Mouse (Mus musculus): ENCODE data around the gene Cracr2a. TPM values are rescaled to one million over a fixed set of nuclear protein-coding genes. Genes with fewer than 3 reads are reported as not detected.
A peak's percentile ranks its signal among the peaks of the same experiment; 100 is the strongest.

Gene Cracr2a
- polyA plus RNA-seq, 1 experiment, result 0.01 TPM

DNA sequence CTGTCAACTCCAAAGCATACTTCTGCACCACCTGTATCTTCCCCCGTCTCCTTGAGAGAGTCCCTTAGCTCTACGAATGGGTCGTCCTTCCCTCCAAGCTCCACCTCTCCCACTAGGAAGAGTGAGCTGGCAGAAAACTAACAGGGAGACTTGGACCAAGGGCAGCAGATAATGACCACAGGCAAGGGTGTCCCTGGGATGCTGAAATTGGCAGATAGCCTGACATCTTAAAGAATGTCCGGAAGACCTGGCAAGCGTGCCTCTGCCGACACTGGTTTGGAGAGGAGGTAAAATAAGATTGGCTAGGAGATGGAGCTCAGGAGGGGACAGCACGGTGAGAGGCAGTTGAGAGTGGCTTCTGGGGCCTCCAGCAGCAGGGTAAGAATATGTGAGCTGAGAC, 17.2 kb downstream of the Cracr2a start:
- no peaks in the 10 kb centered on the region for H3K79me2 ChIP-seq (ENCODE audit: control insufficient read depth, insufficient read depth)
- H3K36me3 ChIP-seq (ENCODE audit: control insufficient read depth, insufficient read depth), result no peaks in the 10 kb centered on the region
- no peak overlapping the region for H3K4me3 ChIP-seq (ENCODE audit: insufficient read depth, poor library complexity, severe bottlenecking)
- TF ChIP-seq MYOG (IDR thresholded peaks at IDR 0.05; ENCODE audit: control insufficient read depth, extremely low read depth, insufficient read length) (no peak), USF1 (IDR thresholded peaks at IDR 0.05; ENCODE audit: low read depth) (no peak), CEBPB (IDR thresholded peaks at IDR 0.05; ENCODE audit: low read depth) (no peak)
- H3K27me3 ChIP-seq (ENCODE audit: control insufficient read depth, insufficient read depth, insufficient read length), result peaks cover 7% of the 10 kb centered on the region
- H3K79me3 ChIP-seq (ENCODE audit: low read depth), result no peaks in the 10 kb centered on the region
- H3ac ChIP-seq (ENCODE audit: control insufficient read depth, insufficient read length, low read depth), result no peak overlapping the region

DNA sequence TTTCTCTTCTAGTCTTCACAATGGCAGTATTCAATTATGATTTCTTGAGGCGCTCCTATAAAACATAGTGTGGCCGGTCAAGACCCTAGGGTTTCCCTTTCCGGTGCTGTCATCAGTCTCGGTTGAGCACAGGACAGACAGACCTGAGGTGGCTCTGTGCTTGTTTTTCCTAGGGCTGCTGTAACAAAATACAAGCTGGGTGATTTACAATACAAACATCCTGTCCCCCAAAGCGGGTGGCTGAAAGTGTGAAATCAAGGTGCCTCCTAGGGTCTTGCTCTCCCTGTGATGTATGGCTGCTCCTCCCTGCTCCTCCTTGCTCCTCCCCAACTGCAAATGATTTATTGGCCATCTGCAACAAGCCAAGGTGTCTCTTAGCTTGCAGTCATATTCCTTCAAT, 17.7 kb downstream of the Cracr2a start:
- H3K79me2 ChIP-seq (ENCODE audit: control insufficient read depth, insufficient read depth), result no peaks in the 10 kb centered on the region
- no peaks in the 10 kb centered on the region for H3K79me3 ChIP-seq (ENCODE audit: low read depth)
- no peaks in the 10 kb centered on the region for H3K36me3 ChIP-seq (ENCODE audit: control insufficient read depth, insufficient read depth)
- peaks cover 7% of the 10 kb centered on the region for H3K27me3 ChIP-seq (ENCODE audit: control insufficient read depth, insufficient read depth, insufficient read length)
- no peak overlapping the region for H3ac ChIP-seq (ENCODE audit: control insufficient read depth, insufficient read length, low read depth)
- no peak overlapping the region for H3K4me3 ChIP-seq (ENCODE audit: insufficient read depth, poor library complexity, severe bottlenecking)
- TF ChIP-seq USF1 (IDR thresholded peaks at IDR 0.05; ENCODE audit: low read depth), result no peak

- peaks cover 11% of the 10 kb centered on the region for H3K27me3 ChIP-seq (ENCODE audit: control insufficient read depth, insufficient read depth, insufficient read length)
- no peaks in the 10 kb centered on the region for H3K79me3 ChIP-seq (ENCODE audit: low read depth)
- no peak for TF ChIP-seq MYOG (IDR thresholded peaks at IDR 0.05; ENCODE audit: control insufficient read depth, extremely low read depth, insufficient read length)
- TF ChIP-seq MAX (IDR thresholded peaks at IDR 0.05), result no peak
- no peak for TF ChIP-seq USF1 (IDR thresholded peaks at IDR 0.05; ENCODE audit: low read depth)
- no peak for TF ChIP-seq MYOD1 (IDR thresholded peaks at IDR 0.05; ENCODE audit: control insufficient read depth, insufficient read length, low read depth)
- no peak for TF ChIP-seq FOSL1 (IDR thresholded peaks at IDR 0.05; ENCODE audit: insufficient read depth, low read length, poor library complexity, severe bottlenecking)
- no peak for TF ChIP-seq CTCF (IDR thresholded peaks at IDR 0.05; ENCODE audit: control insufficient read depth, insufficient read depth, insufficient read length)
- no peak for TF ChIP-seq CEBPB (IDR thresholded peaks at IDR 0.05; ENCODE audit: low read depth)
- H3K79me2 ChIP-seq (ENCODE audit: control insufficient read depth, insufficient read depth), result no peaks in the 10 kb centered on the region
- H3K36me3 ChIP-seq (ENCODE audit: control insufficient read depth, insufficient read depth), result no peaks in the 10 kb centered on the region
- H3ac ChIP-seq (ENCODE audit: control insufficient read depth, insufficient read length, low read depth), result no peak overlapping the region
- H3K4me3 ChIP-seq (ENCODE audit: insufficient read depth, poor library complexity, severe bottlenecking), result no peak overlapping the region
Observed at GRCm38 (mm10) chr6:127581915-127582314, 20.8 kb downstream of the Cracr2a start.

- H3K36me3 ChIP-seq (ENCODE audit: control insufficient read depth, insufficient read depth), result no peaks in the 10 kb centered on the region
- H3ac ChIP-seq (ENCODE audit: control insufficient read depth, insufficient read length, low read depth), result no peak overlapping the region
- H3K79me3 ChIP-seq (ENCODE audit: low read depth), result no peaks in the 10 kb centered on the region
- no peak for TF ChIP-seq USF1 (IDR thresholded peaks at IDR 0.05; ENCODE audit: low read depth)
- peak; percentile 3 for TF ChIP-seq CTCF (IDR thresholded peaks at IDR 0.05; ENCODE audit: control insufficient read depth, insufficient read depth, insufficient read length)
- no peak for TF ChIP-seq FOSL1 (IDR thresholded peaks at IDR 0.05; ENCODE audit: insufficient read depth, low read length, poor library complexity, severe bottlenecking)
- TF ChIP-seq CEBPB (IDR thresholded peaks at IDR 0.05; ENCODE audit: low read depth), result no peak
- TF ChIP-seq MYOG (IDR thresholded peaks at IDR 0.05; ENCODE audit: control insufficient read depth, extremely low read depth, insufficient read length), result no peak
- H3K4me3 ChIP-seq (ENCODE audit: insufficient read depth, poor library complexity, severe bottlenecking), result no peak overlapping the region
- peaks cover 11% of the 10 kb centered on the region for H3K27me3 ChIP-seq (ENCODE audit: control insufficient read depth, insufficient read depth, insufficient read length)
- no peaks in the 10 kb centered on the region for H3K79me2 ChIP-seq (ENCODE audit: control insufficient read depth, insufficient read depth)
Observed at GRCm38 (mm10) chr6:127582391-127583176, 21.4 kb downstream of the Cracr2a start.

DNA sequence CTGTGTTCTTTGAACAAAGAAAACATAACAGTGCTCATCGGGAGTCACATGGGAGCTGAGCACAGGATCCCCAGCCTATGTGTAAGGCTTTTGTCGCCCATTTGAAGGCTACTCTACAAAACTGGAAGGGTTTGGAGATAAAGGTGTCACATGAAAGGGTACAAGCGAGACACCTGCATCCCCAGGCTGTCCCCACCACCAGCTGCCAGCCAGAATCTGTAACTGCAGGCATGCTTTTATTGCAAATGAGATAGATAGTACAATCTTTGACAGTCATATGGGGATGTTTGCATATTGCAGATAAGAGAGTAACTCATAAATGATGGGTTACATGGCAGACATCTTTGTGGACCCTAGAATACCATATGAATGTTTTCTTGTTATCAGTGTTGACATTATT, 30.3 kb downstream of the Cracr2a start:
- H3K27me3 ChIP-seq (ENCODE audit: control insufficient read depth, insufficient read depth, insufficient read length), result peaks cover 3% of the 10 kb centered on the region
- TF ChIP-seq MYOG (IDR thresholded peaks at IDR 0.05; ENCODE audit: control insufficient read depth, extremely low read depth, insufficient read length) (no peak), CTCF (IDR thresholded peaks at IDR 0.05; ENCODE audit: control insufficient read depth, insufficient read depth, insufficient read length) (no peak), FOSL1 (IDR thresholded peaks at IDR 0.05; ENCODE audit: insufficient read depth, low read length, poor library complexity, severe bottlenecking) (no peak), MAX (IDR thresholded peaks at IDR 0.05) (no peak), MYOD1 (IDR thresholded peaks at IDR 0.05; ENCODE audit: control insufficient read depth, insufficient read length, low read depth) (no peak), CEBPB (IDR thresholded peaks at IDR 0.05; ENCODE audit: low read depth) (no peak), USF1 (IDR thresholded peaks at IDR 0.05; ENCODE audit: low read depth) (no peak)
- H3K79me2 ChIP-seq (ENCODE audit: control insufficient read depth, insufficient read depth), result no peaks in the 10 kb centered on the region

DNA sequence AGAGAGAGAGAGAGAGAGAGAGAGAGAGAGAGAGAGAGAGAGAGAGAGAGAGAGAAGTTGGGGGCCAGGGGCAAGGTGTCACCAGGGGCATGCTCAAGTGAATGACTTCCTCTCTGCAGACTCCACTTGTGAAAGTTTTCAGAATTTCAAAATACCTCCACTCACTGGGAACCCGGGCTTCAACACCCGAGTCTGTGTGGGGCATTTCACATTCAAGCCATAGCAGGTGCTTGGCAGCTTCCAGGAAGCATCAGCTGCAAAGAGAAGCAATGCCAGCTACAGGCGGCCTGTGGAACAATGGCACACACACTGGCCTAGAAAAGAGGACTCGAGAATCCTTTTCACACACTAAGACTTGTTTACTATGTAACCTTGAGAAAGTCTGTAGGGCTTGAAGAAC, 32.3 kb downstream of the Cracr2a start:
- no peak for TF ChIP-seq CEBPB (IDR thresholded peaks at IDR 0.05; ENCODE audit: low read depth)
- no peak for TF ChIP-seq FOSL1 (IDR thresholded peaks at IDR 0.05; ENCODE audit: insufficient read depth, low read length, poor library complexity, severe bottlenecking)
- TF ChIP-seq USF1 (IDR thresholded peaks at IDR 0.05; ENCODE audit: low read depth), result no peak
- TF ChIP-seq CTCF (IDR thresholded peaks at IDR 0.05; ENCODE audit: control insufficient read depth, insufficient read depth, insufficient read length), result no peak
- TF ChIP-seq MYOD1 (IDR thresholded peaks at IDR 0.05; ENCODE audit: control insufficient read depth, insufficient read length, low read depth), result no peak
- TF ChIP-seq MAX (IDR thresholded peaks at IDR 0.05), result no peak
- TF ChIP-seq MYOG (IDR thresholded peaks at IDR 0.05; ENCODE audit: control insufficient read depth, extremely low read depth, insufficient read length), result no peak
- Histone ChIP-seq H3K79me2 (ENCODE audit: control insufficient read depth, insufficient read depth) (no peaks in the 10 kb centered on the region), H3K4me3 (ENCODE audit: insufficient read depth, poor library complexity, severe bottlenecking) (no peak overlapping the region), H3K79me3 (ENCODE audit: low read depth) (no peaks in the 10 kb centered on the region), H3K27me3 (ENCODE audit: control insufficient read depth, insufficient read depth, insufficient read length) (peaks cover 6% of the 10 kb centered on the region), H3K36me3 (ENCODE audit: control insufficient read depth, insufficient read depth) (no peaks in the 10 kb centered on the region), H3ac (ENCODE audit: control insufficient read depth, insufficient read length, low read depth) (no peak overlapping the region)

More for the DNA sequence above, 30.3 kb downstream of the Cracr2a start:
- H3K4me3 ChIP-seq (ENCODE audit: insufficient read depth, poor library complexity, severe bottlenecking), result no peak overlapping the region
- H3ac ChIP-seq (ENCODE audit: control insufficient read depth, insufficient read length, low read depth), result no peak overlapping the region
- no peaks in the 10 kb centered on the region for H3K36me3 ChIP-seq (ENCODE audit: control insufficient read depth, insufficient read depth)
- H3K79me3 ChIP-seq (ENCODE audit: low read depth), result no peaks in the 10 kb centered on the region

Data from C2C12 (cell line).